Mouse (Mus musculus): ENCODE data around the gene Susd4. TPM values are rescaled to one million over a fixed set of nuclear protein-coding genes. Genes with fewer than 3 reads are reported as not detected.
A peak's percentile ranks its signal among the peaks of the same experiment; 100 is the strongest.

Gene Susd4
- polyA plus RNA-seq, 1 experiment from 2014 or later, result 5.8 TPM

- Histone ChIP-seq H3K27ac (replicated peaks in 1 of 2; ENCODE audit: control insufficient read depth in 1 of 2, insufficient read depth in 1 of 2, low read depth in 2 of 2, low read length in 2 of 2) (no peak overlapping the region), H3K4me2 (ENCODE audit: low read length) (peak overlapping the region; percentile 96), H3K9ac (ENCODE audit: low read length) (peak overlapping the region; percentile 72), H3K4me1 (ENCODE audit: control insufficient read depth in 2 of 2, insufficient read depth in 2 of 2, low read length in 2 of 2) (peaks cover 5 to 10% of the 10 kb centered on the region in 2 experiments; a peak in 2 of 4 replicates), H3K4me3 (ENCODE audit: control insufficient read depth in 1 of 2, insufficient read depth in 1 of 2, low read depth in 1 of 2, low read length in 2 of 2) (peak overlapping the region; percentile 68 to 78), H3K9me3 (ENCODE audit: control insufficient read depth, low read length) (no peaks in the 10 kb centered on the region), H3K27me3 (ENCODE audit: control insufficient read depth, insufficient read depth, low read length) (peaks cover 20% of the 10 kb centered on the region), H3K36me3 (ENCODE audit: control insufficient read depth, insufficient read depth, low read length) (no peaks in the 10 kb centered on the region)
- 5% methylated on average over 27 of the region's 27 CpGs for WGBS
- peak; percentile 43; the same call in 1 of the 2 replicates for ATAC-seq (ENCODE audit: insufficient number of reproducible peaks, insufficient read depth, low FRiP score, low read depth)
Observed at GRCm38 (mm10) chr1:182764541-182765281, 1.1 kb downstream of the Susd4 start.

- no peaks in the 10 kb centered on the region for H3K9me3 ChIP-seq (ENCODE audit: control insufficient read depth, low read length)
- H3K27ac ChIP-seq (replicated peaks in 1 of 2; ENCODE audit: control insufficient read depth in 1 of 2, insufficient read depth in 1 of 2, low read depth in 2 of 2, low read length in 2 of 2), result no peak overlapping the region
- no peak overlapping the region for H3K9ac ChIP-seq (ENCODE audit: low read length)
- H3K27me3 ChIP-seq (ENCODE audit: control insufficient read depth, insufficient read depth, low read length), result no peaks in the 10 kb centered on the region
- H3K4me1 ChIP-seq (ENCODE audit: control insufficient read depth in 2 of 2, insufficient read depth in 2 of 2, low read length in 2 of 2), result peaks cover 0 to 11% of the 10 kb centered on the region in 2 experiments; a peak in 3 of 4 replicates
- WGBS, result 83% methylated on average over 7 of the region's 7 CpGs
- H3K36me3 ChIP-seq (ENCODE audit: control insufficient read depth, insufficient read depth, low read length), result no peaks in the 10 kb centered on the region
- ATAC-seq (ENCODE audit: insufficient number of reproducible peaks, insufficient read depth, low FRiP score, low read depth), result no peak
- no peak overlapping the region for H3K4me3 ChIP-seq (ENCODE audit: control insufficient read depth in 1 of 2, insufficient read depth in 1 of 2, low read depth in 1 of 2, low read length in 2 of 2)
- no peak overlapping the region for H3K4me2 ChIP-seq (ENCODE audit: low read length)
Observed at GRCm38 (mm10) chr1:182775576-182775975, 11.9 kb downstream of the Susd4 start.

GRCm38 (mm10) chr1:182776749-182777410 lies 13.2 kb downstream of the Susd4 start:
- no peak overlapping the region for H3K9ac ChIP-seq (ENCODE audit: low read length)
- H3K36me3 ChIP-seq (ENCODE audit: control insufficient read depth, insufficient read depth, low read length), result no peaks in the 10 kb centered on the region
- no peak overlapping the region for H3K27ac ChIP-seq (replicated peaks in 1 of 2; ENCODE audit: control insufficient read depth in 1 of 2, insufficient read depth in 1 of 2, low read depth in 2 of 2, low read length in 2 of 2)
- no peak for ATAC-seq (ENCODE audit: insufficient number of reproducible peaks, insufficient read depth, low FRiP score, low read depth)
- H3K27me3 ChIP-seq (ENCODE audit: control insufficient read depth, insufficient read depth, low read length), result no peaks in the 10 kb centered on the region
- no peak overlapping the region for H3K4me3 ChIP-seq (ENCODE audit: control insufficient read depth in 1 of 2, insufficient read depth in 1 of 2, low read depth in 1 of 2, low read length in 2 of 2)
- H3K4me2 ChIP-seq (ENCODE audit: low read length), result no peak overlapping the region
- H3K9me3 ChIP-seq (ENCODE audit: control insufficient read depth, low read length), result no peaks in the 10 kb centered on the region
- H3K4me1 ChIP-seq (ENCODE audit: control insufficient read depth in 2 of 2, insufficient read depth in 2 of 2, low read length in 2 of 2), result peaks cover 0 to 11% of the 10 kb centered on the region in 2 experiments; a peak in 3 of 4 replicates
- 66% methylated on average over 10 of the region's 10 CpGs for WGBS

- 59% methylated on average over 13 of the region's 13 CpGs for WGBS
- Histone ChIP-seq H3K9me3 (ENCODE audit: control insufficient read depth, low read length) (no peaks in the 10 kb centered on the region), H3K4me1 (ENCODE audit: control insufficient read depth in 2 of 2, insufficient read depth in 2 of 2, low read length in 2 of 2) (peaks cover 0 to 11% of the 10 kb centered on the region in 2 experiments; a peak in 3 of 4 replicates), H3K27ac (replicated peaks in 1 of 2; ENCODE audit: control insufficient read depth in 1 of 2, insufficient read depth in 1 of 2, low read depth in 2 of 2, low read length in 2 of 2) (no peak overlapping the region), H3K36me3 (ENCODE audit: control insufficient read depth, insufficient read depth, low read length) (no peaks in the 10 kb centered on the region), H3K9ac (ENCODE audit: low read length) (no peak overlapping the region), H3K27me3 (ENCODE audit: control insufficient read depth, insufficient read depth, low read length) (no peaks in the 10 kb centered on the region), H3K4me3 (ENCODE audit: control insufficient read depth in 1 of 2, insufficient read depth in 1 of 2, low read depth in 1 of 2, low read length in 2 of 2) (no peak overlapping the region), H3K4me2 (ENCODE audit: low read length) (no peak overlapping the region)
- no peak for ATAC-seq (ENCODE audit: insufficient number of reproducible peaks, insufficient read depth, low FRiP score, low read depth)
Observed at GRCm38 (mm10) chr1:182778225-182778624, 14.6 kb downstream of the Susd4 start.

GRCm38 (mm10) chr1:182779024-182779520 lies 15.4 kb downstream of the Susd4 start:
- Histone ChIP-seq H3K4me3 (ENCODE audit: control insufficient read depth in 1 of 2, insufficient read depth in 1 of 2, low read depth in 1 of 2, low read length in 2 of 2) (no peak overlapping the region), H3K4me1 (ENCODE audit: control insufficient read depth in 2 of 2, insufficient read depth in 2 of 2, low read length in 2 of 2) (peaks cover 0 to 11% of the 10 kb centered on the region in 2 experiments; a peak in 3 of 4 replicates), H3K27me3 (ENCODE audit: control insufficient read depth, insufficient read depth, low read length) (no peaks in the 10 kb centered on the region), H3K9me3 (ENCODE audit: control insufficient read depth, low read length) (no peaks in the 10 kb centered on the region), H3K27ac (replicated peaks in 1 of 2; ENCODE audit: control insufficient read depth in 1 of 2, insufficient read depth in 1 of 2, low read depth in 2 of 2, low read length in 2 of 2) (no peak overlapping the region), H3K4me2 (ENCODE audit: low read length) (no peak overlapping the region), H3K36me3 (ENCODE audit: control insufficient read depth, insufficient read depth, low read length) (no peaks in the 10 kb centered on the region), H3K9ac (ENCODE audit: low read length) (no peak overlapping the region)
- ATAC-seq (ENCODE audit: insufficient number of reproducible peaks, insufficient read depth, low FRiP score, low read depth), result no peak
- 74% methylated on average over 6 of the region's 6 CpGs for WGBS

GRCm38 (mm10) chr1:182783774-182784173 lies 20.1 kb downstream of the Susd4 start:
- Histone ChIP-seq H3K4me1 (ENCODE audit: control insufficient read depth in 2 of 2, insufficient read depth in 2 of 2, low read length in 2 of 2) (peaks cover 0 to 4% of the 10 kb centered on the region in 2 experiments; a peak in 2 of 4 replicates), H3K27ac (replicated peaks in 1 of 2; ENCODE audit: control insufficient read depth in 1 of 2, insufficient read depth in 1 of 2, low read depth in 2 of 2, low read length in 2 of 2) (no peak overlapping the region), H3K4me2 (ENCODE audit: low read length) (no peak overlapping the region), H3K27me3 (ENCODE audit: control insufficient read depth, insufficient read depth, low read length) (no peaks in the 10 kb centered on the region), H3K9ac (ENCODE audit: low read length) (no peak overlapping the region), H3K4me3 (ENCODE audit: control insufficient read depth in 1 of 2, insufficient read depth in 1 of 2, low read depth in 1 of 2, low read length in 2 of 2) (no peak overlapping the region), H3K9me3 (ENCODE audit: control insufficient read depth, low read length) (no peaks in the 10 kb centered on the region), H3K36me3 (ENCODE audit: control insufficient read depth, insufficient read depth, low read length) (no peaks in the 10 kb centered on the region)
- no peak for ATAC-seq (ENCODE audit: insufficient number of reproducible peaks, insufficient read depth, low FRiP score, low read depth)
- 83% methylated on average over 7 of the region's 7 CpGs for WGBS

GRCm38 (mm10) chr1:182784784-182785183 lies 21.1 kb downstream of the Susd4 start:
- no peaks in the 10 kb centered on the region for H3K36me3 ChIP-seq (ENCODE audit: control insufficient read depth, insufficient read depth, low read length)
- H3K4me3 ChIP-seq (ENCODE audit: control insufficient read depth in 1 of 2, insufficient read depth in 1 of 2, low read depth in 1 of 2, low read length in 2 of 2), result no peak overlapping the region
- H3K4me2 ChIP-seq (ENCODE audit: low read length), result no peak overlapping the region
- H3K4me1 ChIP-seq (ENCODE audit: control insufficient read depth in 2 of 2, insufficient read depth in 2 of 2, low read length in 2 of 2), result peaks cover 0 to 3% of the 10 kb centered on the region in 2 experiments; a peak in 1 of 4 replicates
- 85% methylated on average over 3 of the region's 3 CpGs for WGBS
- no peak overlapping the region for H3K9ac ChIP-seq (ENCODE audit: low read length)
- H3K9me3 ChIP-seq (ENCODE audit: control insufficient read depth, low read length), result no peaks in the 10 kb centered on the region
- no peaks in the 10 kb centered on the region for H3K27me3 ChIP-seq (ENCODE audit: control insufficient read depth, insufficient read depth, low read length)
- ATAC-seq (ENCODE audit: insufficient number of reproducible peaks, insufficient read depth, low FRiP score, low read depth), result no peak
- no peak overlapping the region for H3K27ac ChIP-seq (replicated peaks in 1 of 2; ENCODE audit: control insufficient read depth in 1 of 2, insufficient read depth in 1 of 2, low read depth in 2 of 2, low read length in 2 of 2)

Measured in heart, embryonic 14.5 days (tissue).